Mouse (Mus musculus) cortical plate, adult 2 months (tissue): ENCODE results near the gene Flt1.

Experiments
- CTCF ChIP-seq: fragments of 200-500 bp; IDR thresholded peaks from 2 replicates; pipeline ENCODE4 v1.5.1; 2011; ENCODE audit warnings: mild to moderate bottlenecking, control low read depth, low read length; ENCODE audit not compliant: insufficient read depth; ENCODE audit errors: extremely low read depth
- POLR2A ChIP-seq: fragments of 200-500 bp; IDR thresholded peaks from 2 replicates; pipeline ENCODE4 v1.6.1; 2011; ENCODE audit warnings: mild to moderate bottlenecking, low read length, control low read depth; ENCODE audit not compliant: insufficient read depth; ENCODE audit errors: extremely low read depth

DNA sequence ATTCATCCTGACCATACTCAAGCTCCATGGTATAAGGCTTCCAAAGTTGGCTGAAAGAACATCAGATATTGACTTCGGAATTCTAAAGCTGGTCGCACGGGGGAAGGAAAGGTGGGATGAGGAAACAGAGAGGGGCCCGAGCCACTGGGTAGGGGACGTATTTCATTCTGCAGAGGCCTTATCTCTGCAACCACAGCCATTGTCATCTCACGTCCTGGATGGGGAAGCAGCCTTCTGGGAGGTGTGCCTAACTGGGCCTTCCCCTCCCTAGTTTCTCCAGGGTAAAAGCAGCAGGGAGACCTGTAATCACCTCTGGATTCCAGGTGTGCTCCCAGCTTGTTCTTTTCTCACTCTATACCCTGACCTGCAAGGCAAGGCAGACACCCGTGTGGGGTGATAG, 153.1 kb downstream of the Flt1 start:
- TF ChIP-seq POLR2A (no peak), CTCF (no peak)
